Mouse (Mus musculus): Measurements from ENCODE around the gene Mrpl47.

GRCm38 (mm10) chr3:32724191-32724590 lies 13.2 kb downstream of the Mrpl47 start:
- TF ChIP-seq MAFK (IDR thresholded peaks at IDR 0.05; ENCODE audit: insufficient replicate concordance, low read length) (no peak), NELFE (IDR thresholded peaks at IDR 0.05; ENCODE audit: low read depth, low read length) (no peak), MYC (IDR thresholded peaks at IDR 0.05; ENCODE audit: low read depth, low read length) (no peak)

Data from CH12.LX (cell line).